Mouse (Mus musculus): ENCODE measurements around the gene Padi2. TPM values are rescaled to one million over a fixed set of nuclear protein-coding genes. Genes with fewer than 3 reads are reported as not detected.
A peak's percentile ranks its signal among the peaks of the same experiment; 100 is the strongest.

Padi2 gene
- total and polyA plus RNA-seq, 3 experiments, result 0.21 to 0.82 TPM; not detected in 1

DNA sequence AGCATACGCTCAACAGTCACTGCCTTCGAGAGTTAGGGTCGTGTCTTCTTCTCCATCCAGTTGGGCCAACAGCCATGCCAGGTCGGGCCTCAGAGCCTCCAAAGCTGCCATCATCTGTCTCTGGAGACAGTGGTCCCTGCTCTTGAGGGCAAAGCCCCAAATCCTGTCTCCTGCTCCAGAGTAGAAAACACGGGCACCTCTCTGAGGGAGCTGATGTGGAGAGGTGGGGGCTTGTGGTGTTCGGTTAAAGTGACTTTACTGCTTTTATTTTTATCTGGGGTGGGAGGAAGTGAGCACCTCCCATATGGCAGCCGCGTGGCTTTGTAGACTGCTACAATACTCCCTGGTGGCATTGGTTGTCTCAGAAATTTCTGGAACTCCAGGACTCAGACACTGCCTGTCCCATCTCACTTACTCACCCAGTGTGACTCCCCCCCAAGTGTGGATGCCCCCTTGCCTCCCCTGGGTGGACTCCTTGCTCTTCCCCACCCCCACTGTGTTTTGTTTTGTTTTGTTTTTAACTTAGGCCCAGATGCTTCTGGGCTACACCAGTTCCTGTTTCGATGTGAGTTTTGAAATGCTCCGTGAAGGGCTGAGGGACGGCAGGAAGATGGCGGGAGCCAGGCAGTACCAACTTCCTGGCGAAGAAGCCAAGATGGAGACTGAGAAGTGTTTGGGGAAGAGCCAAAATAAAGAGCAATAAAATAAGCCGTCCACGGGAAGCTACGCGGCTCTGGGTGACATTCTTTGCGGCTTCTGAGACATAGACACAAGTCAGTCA, 45.9 kb downstream of the Padi2 start:
- ATAC-seq (ENCODE audit: extremely low read depth, insufficient number of reproducible peaks, low FRiP score, poor library complexity, severe bottlenecking), result no peak
- no peaks in the 10 kb centered on the region for H3K36me3 ChIP-seq (replicated peaks)
- no peak for DNase-seq (ENCODE audit: low spot score)
- no peaks in the 10 kb centered on the region for H3K9me3 ChIP-seq (replicated peaks)
- no peak overlapping the region for H3K4me3 ChIP-seq (ENCODE audit: low read depth, low read length)
- H3K4me1 ChIP-seq (ENCODE audit: insufficient read depth, low read depth, low read length), result peaks cover 5% of the 10 kb centered on the region; the same call in 1 of the 2 replicates
- TF ChIP-seq TAL1 (conservative IDR thresholded peaks at IDR 0.05; ENCODE audit: low read depth, low read length) (no peak), CTCF (IDR thresholded peaks at IDR 0.05; ENCODE audit: low read depth, low read length) (no peak), POLR2AphosphoS5 (IDR thresholded peaks at IDR 0.05; ENCODE audit: insufficient replicate concordance, low read depth, low read length) (no peak), GATA1 (IDR thresholded peaks at IDR 0.05; ENCODE audit: borderline replicate concordance, low read length) (no peak), GATA2 (IDR thresholded peaks at IDR 0.05; ENCODE audit: borderline replicate concordance, low read depth, low read length) (no peak)
- H3K27me3 ChIP-seq (ENCODE audit: insufficient read depth, low read length), result peaks cover 18% of the 10 kb centered on the region

- H3K9me3 ChIP-seq (replicated peaks), result no peaks in the 10 kb centered on the region
- H3K36me3 ChIP-seq (replicated peaks), result no peaks in the 10 kb centered on the region
- H3K27me3 ChIP-seq (ENCODE audit: insufficient read depth, low read length), result peaks cover 24% of the 10 kb centered on the region
- no peak overlapping the region for H3K4me3 ChIP-seq (ENCODE audit: low read depth, low read length)
- ATAC-seq (ENCODE audit: extremely low read depth, insufficient number of reproducible peaks, low FRiP score, poor library complexity, severe bottlenecking), result no peak
- TF ChIP-seq GATA2 (IDR thresholded peaks at IDR 0.05; ENCODE audit: borderline replicate concordance, low read depth, low read length), result no peak
- TF ChIP-seq TAL1 (conservative IDR thresholded peaks at IDR 0.05; ENCODE audit: low read depth, low read length), result no peak
- no peak for TF ChIP-seq CTCF (IDR thresholded peaks at IDR 0.05; ENCODE audit: low read depth, low read length)
- TF ChIP-seq POLR2AphosphoS5 (IDR thresholded peaks at IDR 0.05; ENCODE audit: insufficient replicate concordance, low read depth, low read length), result no peak
- DNase-seq (ENCODE audit: low spot score), result no peak
- peaks cover 14% of the 10 kb centered on the region for H3K4me1 ChIP-seq (ENCODE audit: insufficient read depth, low read depth, low read length)
Measured at GRCm38 (mm10) chr4:140957131-140957702, 51.1 kb downstream of the Padi2 start.

- H3K4me1 ChIP-seq (ENCODE audit: insufficient read depth, low read depth, low read length), result peaks cover 17% of the 10 kb centered on the region
- peaks cover 3% of the 10 kb centered on the region for H3K36me3 ChIP-seq (replicated peaks)
- ATAC-seq (ENCODE audit: extremely low read depth, insufficient number of reproducible peaks, low FRiP score, poor library complexity, severe bottlenecking), result no peak
- H3K9me3 ChIP-seq (replicated peaks), result no peaks in the 10 kb centered on the region
- no peak overlapping the region for H3K4me3 ChIP-seq (ENCODE audit: low read depth, low read length)
- H3K27me3 ChIP-seq (ENCODE audit: insufficient read depth, low read length), result peaks cover 24% of the 10 kb centered on the region
- TF ChIP-seq TAL1 (conservative IDR thresholded peaks at IDR 0.05; ENCODE audit: low read depth, low read length) (no peak), CTCF (IDR thresholded peaks at IDR 0.05; ENCODE audit: low read depth, low read length) (peak; percentile 98)
- peak; percentile 39 for DNase-seq (ENCODE audit: low spot score)
Measured at GRCm38 (mm10) chr4:140957725-140958124, 51.6 kb downstream of the Padi2 start.

GRCm38 (mm10) chr4:140958319-140958718, 52.2 kb downstream of the Padi2 start:
- no peak for ATAC-seq (ENCODE audit: extremely low read depth, insufficient number of reproducible peaks, low FRiP score, poor library complexity, severe bottlenecking)

GRCm38 (mm10) chr4:140959128-140959679, 53.1 kb downstream of the Padi2 start:
- Histone ChIP-seq H3K9me3 (replicated peaks) (no peaks in the 10 kb centered on the region), H3K4me3 (ENCODE audit: low read depth, low read length) (no peak overlapping the region), H3K36me3 (replicated peaks) (peaks cover 16% of the 10 kb centered on the region), H3K27me3 (ENCODE audit: insufficient read depth, low read length) (peaks cover 24% of the 10 kb centered on the region), H3K4me1 (ENCODE audit: insufficient read depth, low read depth, low read length) (peaks cover 30% of the 10 kb centered on the region)
- no peak for ATAC-seq (ENCODE audit: extremely low read depth, insufficient number of reproducible peaks, low FRiP score, poor library complexity, severe bottlenecking)
- no peak for DNase-seq (ENCODE audit: low spot score)
- TF ChIP-seq CTCF (IDR thresholded peaks at IDR 0.05; ENCODE audit: low read depth, low read length), result no peak
- no peak for TF ChIP-seq TAL1 (conservative IDR thresholded peaks at IDR 0.05; ENCODE audit: low read depth, low read length)
- no peak for TF ChIP-seq GATA1 (IDR thresholded peaks at IDR 0.05; ENCODE audit: borderline replicate concordance, low read length)
- no peak for TF ChIP-seq GATA2 (IDR thresholded peaks at IDR 0.05; ENCODE audit: borderline replicate concordance, low read depth, low read length)

More at GRCm38 (mm10) chr4:140958319-140958718, 52.2 kb downstream of the Padi2 start:
- no peak for TF ChIP-seq CTCF (IDR thresholded peaks at IDR 0.05; ENCODE audit: low read depth, low read length)
- Histone ChIP-seq H3K4me1 (ENCODE audit: insufficient read depth, low read depth, low read length) (peaks cover 23% of the 10 kb centered on the region), H3K36me3 (replicated peaks) (peaks cover 8% of the 10 kb centered on the region), H3K4me3 (ENCODE audit: low read depth, low read length) (no peak overlapping the region), H3K9me3 (replicated peaks) (no peaks in the 10 kb centered on the region), H3K27me3 (ENCODE audit: insufficient read depth, low read length) (peaks cover 24% of the 10 kb centered on the region)
- no peak for DNase-seq (ENCODE audit: low spot score)

DNA sequence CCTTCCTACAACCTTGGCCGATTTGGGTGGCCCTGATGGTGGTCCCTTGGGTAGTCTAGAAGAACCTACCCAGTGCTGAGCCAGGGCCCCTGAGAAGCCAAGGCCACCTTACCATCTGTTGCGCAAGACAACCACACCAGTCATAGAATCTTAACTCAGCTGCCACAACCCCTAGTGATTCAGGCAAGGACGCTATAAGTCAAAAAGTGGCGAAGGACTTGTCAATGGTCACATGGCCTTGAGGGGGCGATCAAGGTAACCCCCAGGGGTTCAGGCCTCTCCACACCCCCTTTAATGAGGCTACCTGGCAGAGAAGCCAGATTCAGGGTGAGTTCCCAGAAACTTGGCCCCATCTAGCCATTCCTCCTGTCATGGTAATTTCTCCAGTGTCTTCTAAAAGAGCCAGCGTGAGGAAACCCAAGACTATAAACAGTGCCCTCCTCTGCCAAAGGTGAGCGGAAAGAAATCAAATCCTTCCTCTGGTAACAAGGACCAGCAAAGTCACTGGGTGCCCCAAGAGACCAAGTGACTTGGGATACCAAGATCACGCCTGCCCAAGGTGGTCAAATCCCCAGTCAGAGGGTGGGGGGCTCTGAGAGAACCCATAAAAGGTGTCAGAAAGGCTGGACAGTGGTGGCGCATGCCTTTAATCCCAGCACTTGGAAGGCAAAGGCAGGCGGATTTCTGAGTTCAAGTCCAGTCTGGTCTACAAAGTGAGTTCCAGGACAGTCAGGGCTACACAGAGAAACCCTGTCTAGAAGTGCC, 53.8 kb downstream of the Padi2 start:
- Histone ChIP-seq H3K27me3 (ENCODE audit: insufficient read depth, low read length) (peaks cover 24% of the 10 kb centered on the region), H3K9me3 (replicated peaks) (no peaks in the 10 kb centered on the region), H3K4me1 (ENCODE audit: insufficient read depth, low read depth, low read length) (peaks cover 37% of the 10 kb centered on the region), H3K4me3 (ENCODE audit: low read depth, low read length) (no peak overlapping the region), H3K36me3 (replicated peaks) (peaks cover 23% of the 10 kb centered on the region)
- DNase-seq (ENCODE audit: low spot score) (no peak), ATAC-seq (ENCODE audit: extremely low read depth, insufficient number of reproducible peaks, low FRiP score, poor library complexity, severe bottlenecking) (no peak)
- TF ChIP-seq TAL1 (conservative IDR thresholded peaks at IDR 0.05; ENCODE audit: low read depth, low read length) (no peak), POLR2AphosphoS5 (IDR thresholded peaks at IDR 0.05; ENCODE audit: insufficient replicate concordance, low read depth, low read length) (no peak), GATA2 (IDR thresholded peaks at IDR 0.05; ENCODE audit: borderline replicate concordance, low read depth, low read length) (no peak), GATA1 (IDR thresholded peaks at IDR 0.05; ENCODE audit: borderline replicate concordance, low read length) (no peak), CTCF (IDR thresholded peaks at IDR 0.05; ENCODE audit: low read depth, low read length) (no peak)

Measured in G1E (cell line).